Mouse (Mus musculus) forebrain, embryonic 14.5 days (tissue): ENCODE measurements around the gene Cdc42bpb. TPM values are rescaled to one million over a fixed set of nuclear protein-coding genes. Genes with fewer than 3 reads are reported as not detected.
A peak's percentile ranks its signal among the peaks of the same experiment; 100 is the strongest.

Experiments used
- ATAC-seq: fragments of 200-750 bp; cut with Nextera tagmentation; 2 replicates; pipeline ENCODE4 v1.8.0; 2017; ENCODE audit warnings: mild to moderate bottlenecking, moderate library complexity
- DNase-seq: peaks from one replicate; pipeline ENCODE4 v3.0.0-alpha.2; 2015; ENCODE audit warnings: low spot score
- H3K27ac ChIP-seq: fragments of 300-500 bp; sonication (generic); 2 replicates; pipeline ENCODE4 v1.5.1; 2014; ENCODE audit warnings: low read depth, mild to moderate bottlenecking, control low read depth, low read length, moderate library complexity
- H3K27me3 ChIP-seq: fragments of 300-500 bp; sonication (generic); replicated peaks from 2 replicates; pipeline ENCODE4 v1.6.1; 2014; ENCODE audit warnings: low read length, control low read depth, mixed read lengths; ENCODE audit not compliant: control insufficient read depth, insufficient read depth
- H3K36me3 ChIP-seq: fragments of 300-500 bp; sonication (generic); 2 replicates; pipeline ENCODE4 v1.6.1; 2014; ENCODE audit warnings: low read length, control low read depth; ENCODE audit not compliant: control insufficient read depth, insufficient read depth
- H3K4me1 ChIP-seq: fragments of 300-500 bp; sonication (generic); 2 replicates; pipeline ENCODE4 v1.6.1; 2014; ENCODE audit warnings: antibody characterized with exemption, low read length, control low read depth; ENCODE audit not compliant: control insufficient read depth, insufficient read depth
- H3K4me2 ChIP-seq: fragments of 300-500 bp; sonication (generic); 2 replicates; pipeline ENCODE4 v1.6.1; 2014; ENCODE audit warnings: mild to moderate bottlenecking, control low read depth, low read length
- H3K4me3 ChIP-seq: fragments of 300-500 bp; sonication (generic); 2 replicates; pipeline ENCODE4 v1.5.1; 2014; ENCODE audit warnings: low read depth, low read length, control low read depth
- H3K9ac ChIP-seq: fragments of 300-500 bp; sonication (generic); 2 replicates; pipeline ENCODE4 v1.6.1; 2014; ENCODE audit warnings: mild to moderate bottlenecking, low read length, control low read depth, moderate library complexity
- H3K9me3 ChIP-seq: fragments of 300-500 bp; sonication (generic); replicated peaks from 2 replicates; pipeline ENCODE4 v1.6.1; 2016; ENCODE audit warnings: low read length, control low read depth, mixed read lengths; ENCODE audit not compliant: control insufficient read depth
- WGBS: fragments of 180-500 bp; shearing (Covaris S2); extraction: QIAGEN DNeasy Blood & Tissue Kit; methylation state at CpG from one replicate; pipeline ENCODE4 v1.1.7; 2014; 5-methylcytosine and 5-hydroxymethylcytosine counted together
- polyA plus RNA-seq: library from polyadenylated mRNA; unstranded; fragments of >200 nt; fragmentation: Nextera tagmentation; extraction: Ambion mirVana; gene quantifications from 2 replicates; pipeline ENCODE4 v1.2.1, GENCODE M21; 2014

Cdc42bpb gene
- polyA plus RNA-seq, 1 experiment from 2014 or later = 28.8 TPM

- Histone ChIP-seq H3K27ac (no peak overlapping the region), H3K4me3 (no peak overlapping the region), H3K4me1 (no peaks in the 10 kb centered on the region), H3K4me2 (no peak overlapping the region), H3K36me3 (peaks cover 64% of the 10 kb centered on the region), H3K27me3 (no peaks in the 10 kb centered on the region), H3K9me3 (no peaks in the 10 kb centered on the region), H3K9ac (no peak overlapping the region)
- 72% methylated on average over 15 of the region's 15 CpGs for WGBS
- peak; percentile 54 for DNase-seq
- ATAC-seq = no peak
These were observed 44.4 kb downstream of the Cdc42bpb start for GRCm38 (mm10) chr12:111333020-111333605.

GRCm38 (mm10) chr12:111332443-111332842 lies 45.1 kb downstream of the Cdc42bpb start:
- 89% methylated on average over 11 of the region's 11 CpGs for WGBS
- H3K36me3 ChIP-seq = peaks cover 64% of the 10 kb centered on the region
- H3K27ac ChIP-seq = no peak overlapping the region
- H3K4me2 ChIP-seq = no peak overlapping the region
- DNase-seq (no peak), ATAC-seq (no peak)
- H3K9me3 ChIP-seq = no peaks in the 10 kb centered on the region
- no peak overlapping the region for H3K9ac ChIP-seq
- no peak overlapping the region for H3K4me3 ChIP-seq
- no peaks in the 10 kb centered on the region for H3K27me3 ChIP-seq
- no peaks in the 10 kb centered on the region for H3K4me1 ChIP-seq

DNA sequence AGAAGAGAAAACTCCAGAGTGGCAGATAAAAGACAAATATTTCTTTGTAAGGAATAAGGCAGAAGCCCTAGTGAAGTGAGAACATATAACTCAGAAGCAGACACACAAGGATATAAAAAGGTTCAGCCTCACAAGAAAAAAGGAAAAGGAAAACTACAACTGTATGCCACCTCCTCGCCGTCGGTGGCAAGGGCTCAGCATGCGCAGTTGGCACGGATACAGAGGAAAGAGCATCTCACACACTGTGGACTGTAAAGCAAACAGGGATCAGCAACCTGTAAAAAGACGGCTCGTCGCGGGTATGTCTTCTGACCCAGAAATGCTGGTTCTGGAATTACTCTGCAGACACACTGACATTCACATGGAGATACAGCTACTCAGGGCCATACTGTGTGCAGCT lies 45.9 kb downstream of the Cdc42bpb start:
- H3K4me3 ChIP-seq = no peak overlapping the region
- no peak for DNase-seq
- 87% methylated on average over 9 of the region's 9 CpGs for WGBS
- H3K27me3 ChIP-seq = no peaks in the 10 kb centered on the region
- no peak overlapping the region for H3K9ac ChIP-seq
- no peak overlapping the region for H3K4me2 ChIP-seq
- H3K27ac ChIP-seq = no peak overlapping the region
- no peak for ATAC-seq
- H3K9me3 ChIP-seq = no peaks in the 10 kb centered on the region
- no peaks in the 10 kb centered on the region for H3K4me1 ChIP-seq
- peaks cover 66% of the 10 kb centered on the region for H3K36me3 ChIP-seq

GRCm38 (mm10) chr12:111329281-111329680 lies 48.2 kb downstream of the Cdc42bpb start:
- no peaks in the 10 kb centered on the region for H3K9me3 ChIP-seq
- WGBS = 95% methylated on average over 15 of the region's 15 CpGs
- no peak for ATAC-seq
- no peak overlapping the region for H3K9ac ChIP-seq
- no peaks in the 10 kb centered on the region for H3K27me3 ChIP-seq
- no peak overlapping the region for H3K4me3 ChIP-seq
- no peak for DNase-seq
- no peaks in the 10 kb centered on the region for H3K4me1 ChIP-seq
- no peak overlapping the region for H3K4me2 ChIP-seq
- no peak overlapping the region for H3K27ac ChIP-seq
- H3K36me3 ChIP-seq = peaks cover 63% of the 10 kb centered on the region

DNA sequence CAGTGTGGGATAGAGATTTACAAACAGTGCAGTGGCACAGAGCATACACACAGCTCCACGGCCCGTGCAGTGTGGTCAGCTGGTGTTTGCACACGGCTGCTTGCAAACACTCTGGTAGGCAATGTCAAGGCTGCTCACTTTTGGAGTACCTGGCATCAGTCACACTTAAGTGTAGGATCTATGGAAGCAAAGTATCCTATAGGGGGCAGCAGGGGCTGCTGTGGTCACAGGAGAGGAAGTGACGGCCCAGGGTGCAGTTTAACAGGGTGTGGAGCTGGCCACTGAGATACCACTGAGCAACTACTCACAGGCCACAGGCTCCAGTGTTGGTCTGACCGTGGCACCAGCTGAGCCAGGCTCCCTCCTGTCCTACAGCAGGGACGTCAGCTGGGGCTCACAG lies 49.2 kb downstream of the Cdc42bpb start:
- no peaks in the 10 kb centered on the region for H3K9me3 ChIP-seq
- no peak overlapping the region for H3K4me2 ChIP-seq
- H3K4me3 ChIP-seq = no peak overlapping the region
- peaks cover 66% of the 10 kb centered on the region for H3K36me3 ChIP-seq
- H3K27me3 ChIP-seq = no peaks in the 10 kb centered on the region
- H3K4me1 ChIP-seq = no peaks in the 10 kb centered on the region
- 87% methylated on average over 6 of the region's 6 CpGs for WGBS
- DNase-seq = no peak
- no peak overlapping the region for H3K9ac ChIP-seq
- ATAC-seq = no peak
- H3K27ac ChIP-seq = no peak overlapping the region

GRCm38 (mm10) chr12:111325744-111326424 lies 51.6 kb downstream of the Cdc42bpb start:
- H3K4me1 ChIP-seq = no peaks in the 10 kb centered on the region
- peaks cover 80% of the 10 kb centered on the region for H3K36me3 ChIP-seq
- ATAC-seq = no peak
- no peak overlapping the region for H3K4me2 ChIP-seq
- H3K9ac ChIP-seq = no peak overlapping the region
- H3K27ac ChIP-seq = no peak overlapping the region
- no peaks in the 10 kb centered on the region for H3K27me3 ChIP-seq
- WGBS = 95% methylated on average over 18 of the region's 18 CpGs
- H3K4me3 ChIP-seq = no peak overlapping the region
- no peaks in the 10 kb centered on the region for H3K9me3 ChIP-seq
- no peak for DNase-seq

GRCm38 (mm10) chr12:111324949-111325348 lies 52.6 kb downstream of the Cdc42bpb start:
- no peak for DNase-seq
- Histone ChIP-seq H3K4me2 (no peak overlapping the region), H3K9ac (no peak overlapping the region), H3K27ac (no peak overlapping the region), H3K4me1 (no peaks in the 10 kb centered on the region), H3K36me3 (peaks cover 90% of the 10 kb centered on the region), H3K4me3 (no peak overlapping the region), H3K9me3 (no peaks in the 10 kb centered on the region), H3K27me3 (no peaks in the 10 kb centered on the region)
- ATAC-seq = no peak
- WGBS = 94% methylated on average over 12 of the region's 12 CpGs

DNA sequence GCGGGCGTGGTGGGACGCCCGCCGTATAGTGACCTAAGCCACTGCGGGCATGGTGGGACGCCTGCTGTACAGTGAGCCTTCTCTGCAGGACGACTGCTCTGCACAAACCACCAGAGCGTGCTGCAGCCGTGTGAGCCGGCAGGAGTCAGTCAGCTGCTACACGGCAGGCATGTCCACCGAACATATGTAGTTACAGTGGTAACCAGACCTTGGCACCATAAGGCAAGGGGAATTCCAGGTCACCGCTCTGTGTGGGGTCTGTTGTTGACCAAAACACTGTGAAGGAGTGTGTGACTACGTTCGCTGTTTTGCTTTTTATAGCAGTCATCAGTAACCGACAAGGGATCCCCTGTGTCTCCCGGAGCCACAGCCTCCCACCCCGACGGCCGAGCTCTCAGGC lies 53.0 kb downstream of the Cdc42bpb start:
- H3K27me3 ChIP-seq = no peaks in the 10 kb centered on the region
- no peak overlapping the region for H3K4me2 ChIP-seq
- ATAC-seq (no peak), DNase-seq (no peak)
- H3K4me1 ChIP-seq = no peaks in the 10 kb centered on the region
- WGBS = 96% methylated on average over 21 of the region's 21 CpGs
- no peaks in the 10 kb centered on the region for H3K9me3 ChIP-seq
- H3K36me3 ChIP-seq = peaks cover 94% of the 10 kb centered on the region
- no peak overlapping the region for H3K27ac ChIP-seq
- H3K9ac ChIP-seq = no peak overlapping the region
- H3K4me3 ChIP-seq = no peak overlapping the region

GRCm38 (mm10) chr12:111323423-111323822 lies 54.1 kb downstream of the Cdc42bpb start:
- no peaks in the 10 kb centered on the region for H3K4me1 ChIP-seq
- H3K36me3 ChIP-seq = peaks cover 96% of the 10 kb centered on the region
- DNase-seq (no peak), ATAC-seq (no peak)
- H3K4me3 ChIP-seq = no peak overlapping the region
- WGBS = 93% methylated on average over 4 of the region's 4 CpGs
- H3K27ac ChIP-seq = no peak overlapping the region
- H3K9ac ChIP-seq = no peak overlapping the region
- no peaks in the 10 kb centered on the region for H3K27me3 ChIP-seq
- H3K4me2 ChIP-seq = no peak overlapping the region
- H3K9me3 ChIP-seq = no peaks in the 10 kb centered on the region
